Mouse (Mus musculus) embryonic facial prominence, embryonic 11.5 days (tissue): ENCODE measurements around the gene Sema5b. TPM values are rescaled to one million over a fixed set of nuclear protein-coding genes. Genes with fewer than 3 reads are reported as not detected.
A peak's percentile ranks its signal among the peaks of the same experiment; 100 is the strongest.

Source experiments
- ATAC-seq: fragments of 200-750 bp; cut with Nextera tagmentation; replicated peaks from 2 replicates; pipeline ENCODE4 v1.8.0; 2017; ENCODE audit warnings: low read depth; ENCODE audit not compliant: insufficient number of reproducible peaks, low FRiP score, low TSS enrichment
- DNase-seq: peaks from one replicate; pipeline ENCODE4 v3.0.0-alpha.2; 2015; ENCODE audit warnings: low spot score
- H3K27ac ChIP-seq: fragments of 300-500 bp; sonication (generic); replicated peaks from 2 replicates; pipeline ENCODE4 v1.5.1; 2014; ENCODE audit warnings: mild to moderate bottlenecking, low read depth, low read length, control low read depth
- H3K27me3 ChIP-seq: fragments of 300-500 bp; sonication (generic); 2 replicates; pipeline ENCODE4 v1.6.1; 2014; ENCODE audit warnings: mild to moderate bottlenecking, low read length, moderate library complexity, mixed read lengths; ENCODE audit not compliant: control insufficient read depth, insufficient read depth
- H3K36me3 ChIP-seq: fragments of 300-500 bp; sonication (generic); replicated peaks from 2 replicates; pipeline ENCODE4 v1.6.1; 2014; ENCODE audit warnings: low read depth, mild to moderate bottlenecking, low read length, moderate library complexity, mixed read lengths; ENCODE audit not compliant: control insufficient read depth, insufficient read depth
- H3K4me1 ChIP-seq: fragments of 300-500 bp; sonication (generic); 2 replicates; pipeline ENCODE4 v1.6.1; 2014; ENCODE audit warnings: low read length, mixed read lengths; ENCODE audit not compliant: control insufficient read depth, insufficient read depth
- H3K4me2 ChIP-seq: fragments of 300-500 bp; sonication (generic); 2 replicates; pipeline ENCODE4 v1.6.1; 2014; ENCODE audit warnings: low read depth, mild to moderate bottlenecking, control low read depth, low read length, moderate library complexity
- H3K4me3 ChIP-seq: fragments of 300-500 bp; sonication (generic); 2 replicates; pipeline ENCODE4 v1.5.1; 2014; ENCODE audit warnings: low read depth, low read length, control low read depth
- H3K9ac ChIP-seq: fragments of 300-500 bp; sonication (generic); replicated peaks from 2 replicates; pipeline ENCODE4 v1.6.1; 2014; ENCODE audit warnings: mild to moderate bottlenecking, control low read depth, low read length
- H3K9me3 ChIP-seq: fragments of 300-500 bp; sonication (generic); replicated peaks from 2 replicates; pipeline ENCODE4 v1.6.1; 2016; ENCODE audit warnings: mild to moderate bottlenecking, low read length, inconsistent platforms, mixed read lengths; ENCODE audit not compliant: control insufficient read depth
- WGBS: fragments of 180-500 bp; shearing (Covaris S2); extraction: QIAGEN DNeasy Blood & Tissue Kit; methylation state at CpG from one replicate; pipeline ENCODE4 v1.1.7; 2014; 5-methylcytosine and 5-hydroxymethylcytosine counted together
- polyA plus RNA-seq: library from polyadenylated mRNA; unstranded; fragments of >200 nt; fragmentation: Nextera tagmentation; extraction: Ambion mirVana; gene quantifications from 2 replicates; pipeline ENCODE4 v1.2.1, GENCODE M21; 2014

Sema5b gene
- polyA plus RNA-seq, 1 experiment from 2014 or later: 2.9 TPM

DNA sequence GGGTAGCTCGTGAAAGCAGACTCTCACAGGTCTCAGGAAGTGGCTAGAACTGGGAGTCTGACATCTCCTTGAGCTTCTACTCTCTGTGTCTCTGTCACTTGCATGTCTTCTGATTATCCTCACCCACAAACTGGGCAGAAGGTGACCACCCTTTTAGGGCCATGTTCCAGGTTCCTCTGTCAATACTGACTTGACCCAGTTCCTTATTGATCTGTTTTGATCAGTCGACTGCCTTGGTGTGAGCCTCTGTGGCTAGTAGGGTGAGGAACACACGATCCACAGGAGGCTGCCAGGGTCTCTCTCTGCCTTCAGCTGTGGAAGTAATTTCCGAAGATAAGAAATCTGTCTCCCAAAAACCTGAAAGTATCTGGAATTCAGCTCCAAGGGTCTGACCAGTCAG, 76.8 kb downstream of the Sema5b start:
- no peak overlapping the region for H3K4me2 ChIP-seq
- no peaks in the 10 kb centered on the region for H3K9me3 ChIP-seq
- H3K4me3 ChIP-seq: no peak overlapping the region
- no peaks in the 10 kb centered on the region for H3K36me3 ChIP-seq
- ATAC-seq: no peak
- DNase-seq: no peak
- no peak overlapping the region for H3K27ac ChIP-seq
- no peaks in the 10 kb centered on the region for H3K27me3 ChIP-seq
- no peaks in the 10 kb centered on the region for H3K4me1 ChIP-seq
- no peak overlapping the region for H3K9ac ChIP-seq
- 80% methylated on average over 4 of the region's 4 CpGs for WGBS

DNA sequence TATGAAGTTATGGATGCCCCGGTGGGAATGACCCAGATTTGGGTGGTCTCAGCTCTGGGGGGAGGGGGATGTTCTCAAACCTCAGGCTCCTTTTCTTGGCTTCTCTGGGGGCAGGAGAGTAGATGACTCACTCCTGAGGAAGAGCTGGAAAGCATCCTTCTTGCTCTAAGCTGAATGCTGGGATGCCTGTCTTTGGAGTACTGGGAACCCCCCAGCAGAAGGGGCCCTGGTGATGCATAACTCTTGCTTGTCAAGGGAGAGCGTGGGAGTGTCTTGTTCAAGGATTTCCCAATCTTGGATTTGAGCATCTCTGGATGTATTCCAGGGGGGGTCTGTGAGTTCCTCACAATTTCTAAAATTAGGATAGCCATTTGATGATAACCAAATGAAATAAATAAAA, 82.1 kb downstream of the Sema5b start:
- no peak overlapping the region for H3K4me3 ChIP-seq
- no peaks in the 10 kb centered on the region for H3K36me3 ChIP-seq
- no peak overlapping the region for H3K4me2 ChIP-seq
- no peak overlapping the region for H3K27ac ChIP-seq
- no peak overlapping the region for H3K9ac ChIP-seq
- H3K9me3 ChIP-seq: no peaks in the 10 kb centered on the region
- no peaks in the 10 kb centered on the region for H3K4me1 ChIP-seq
- no peaks in the 10 kb centered on the region for H3K27me3 ChIP-seq
- WGBS: 92% methylated on average over 2 of the region's 2 CpGs
- DNase-seq: no peak
- ATAC-seq: no peak

DNA sequence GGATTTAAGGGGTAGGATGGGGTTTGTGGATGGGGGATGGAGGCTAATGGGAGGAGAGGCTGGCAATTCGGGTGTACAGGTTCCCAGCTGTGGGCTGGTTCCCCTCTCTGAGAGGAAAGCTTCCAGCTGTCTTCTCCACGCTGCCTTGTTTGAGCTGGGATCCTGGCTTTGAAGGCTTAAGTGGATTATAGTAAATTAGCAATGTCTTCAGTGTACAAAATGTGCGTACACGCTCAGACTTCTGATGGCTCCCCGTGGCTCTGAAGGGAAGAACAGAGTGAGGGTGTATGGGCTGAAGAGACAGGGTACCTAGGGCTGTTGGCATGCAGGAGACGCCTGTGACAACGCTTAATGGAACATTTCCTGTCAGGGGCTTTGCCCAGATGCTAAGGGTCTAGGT, 83.0 kb downstream of the Sema5b start:
- Histone ChIP-seq H3K9me3 (no peaks in the 10 kb centered on the region), H3K27ac (no peak overlapping the region), H3K4me2 (no peak overlapping the region), H3K4me3 (no peak overlapping the region), H3K9ac (no peak overlapping the region), H3K27me3 (no peaks in the 10 kb centered on the region), H3K4me1 (no peaks in the 10 kb centered on the region), H3K36me3 (no peaks in the 10 kb centered on the region)
- no peak for ATAC-seq
- WGBS: 58% methylated on average over 7 of the region's 7 CpGs
- DNase-seq: no peak

DNA sequence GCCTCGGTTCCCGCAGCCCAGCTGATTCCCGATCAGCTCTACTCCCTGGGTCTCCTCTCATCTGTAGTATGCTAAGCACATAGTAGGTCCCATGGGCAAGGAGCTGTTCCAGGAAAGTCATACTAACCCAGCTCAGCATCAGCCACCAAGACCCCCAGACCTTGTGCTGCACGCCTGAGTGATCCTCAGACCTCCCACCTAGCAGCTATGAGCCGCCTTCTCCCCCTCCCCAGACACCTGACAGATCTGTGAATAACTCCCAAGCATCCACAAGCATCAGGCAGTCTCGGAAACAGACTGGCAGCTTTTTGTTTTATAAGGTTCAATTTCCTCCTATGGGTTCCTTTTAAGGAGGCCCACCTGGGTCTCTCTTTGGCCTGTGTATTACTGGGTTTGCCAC, 83.9 kb downstream of the Sema5b start:
- WGBS: 71% methylated on average over 6 of the region's 6 CpGs
- Histone ChIP-seq H3K9ac (no peak overlapping the region), H3K36me3 (no peaks in the 10 kb centered on the region)

DNA sequence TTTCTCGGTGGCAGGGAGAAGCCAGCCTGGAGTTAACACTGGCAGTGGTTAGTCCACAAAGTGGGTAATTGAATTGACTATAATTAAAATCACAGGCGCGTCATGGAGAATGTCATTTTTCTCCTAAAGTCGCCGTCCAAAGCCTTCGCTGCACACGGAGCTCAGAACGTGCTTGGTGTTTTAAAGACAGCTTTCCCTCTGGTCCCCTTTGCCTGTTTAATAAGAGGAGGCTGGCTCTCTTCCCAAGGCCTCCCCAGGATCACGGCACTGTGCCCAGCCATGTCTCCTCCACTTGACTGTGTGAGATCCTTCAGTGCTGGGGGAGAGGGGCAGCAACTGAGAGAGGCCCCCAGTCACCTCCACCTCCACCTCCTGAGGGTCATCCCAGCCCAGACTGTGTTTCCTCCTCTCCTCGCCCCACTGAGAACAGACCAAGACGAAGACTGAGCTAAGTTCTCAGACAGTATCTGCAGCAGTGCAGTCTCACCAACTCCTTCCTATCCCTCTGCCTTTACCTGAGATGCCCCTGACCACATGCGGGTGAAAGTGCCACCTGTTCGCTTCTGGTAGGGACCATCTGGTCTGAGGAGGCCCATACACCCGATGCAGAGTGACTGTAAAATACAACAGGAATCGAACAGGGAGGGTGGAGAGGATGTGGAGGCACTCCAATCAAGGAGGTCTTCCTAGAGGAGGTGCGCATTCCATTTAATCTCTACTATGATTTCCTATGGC, 84.5 kb downstream of the Sema5b start:
- no peaks in the 10 kb centered on the region for H3K4me1 ChIP-seq
- H3K36me3 ChIP-seq: no peaks in the 10 kb centered on the region
- DNase-seq (no peak), ATAC-seq (no peak)
- no peak overlapping the region for H3K9ac ChIP-seq
- no peak overlapping the region for H3K4me3 ChIP-seq
- 76% methylated on average over 16 of the region's 16 CpGs for WGBS
- no peaks in the 10 kb centered on the region for H3K9me3 ChIP-seq
- no peak overlapping the region for H3K27ac ChIP-seq
- H3K4me2 ChIP-seq: no peak overlapping the region
- no peaks in the 10 kb centered on the region for H3K27me3 ChIP-seq

More for the DNA sequence above, 83.9 kb downstream of the Sema5b start:
- Histone ChIP-seq H3K9me3 (no peaks in the 10 kb centered on the region), H3K27ac (no peak overlapping the region), H3K4me2 (no peak overlapping the region), H3K4me3 (no peak overlapping the region), H3K4me1 (no peaks in the 10 kb centered on the region), H3K27me3 (no peaks in the 10 kb centered on the region)
- ATAC-seq (no peak), DNase-seq (no peak)

DNA sequence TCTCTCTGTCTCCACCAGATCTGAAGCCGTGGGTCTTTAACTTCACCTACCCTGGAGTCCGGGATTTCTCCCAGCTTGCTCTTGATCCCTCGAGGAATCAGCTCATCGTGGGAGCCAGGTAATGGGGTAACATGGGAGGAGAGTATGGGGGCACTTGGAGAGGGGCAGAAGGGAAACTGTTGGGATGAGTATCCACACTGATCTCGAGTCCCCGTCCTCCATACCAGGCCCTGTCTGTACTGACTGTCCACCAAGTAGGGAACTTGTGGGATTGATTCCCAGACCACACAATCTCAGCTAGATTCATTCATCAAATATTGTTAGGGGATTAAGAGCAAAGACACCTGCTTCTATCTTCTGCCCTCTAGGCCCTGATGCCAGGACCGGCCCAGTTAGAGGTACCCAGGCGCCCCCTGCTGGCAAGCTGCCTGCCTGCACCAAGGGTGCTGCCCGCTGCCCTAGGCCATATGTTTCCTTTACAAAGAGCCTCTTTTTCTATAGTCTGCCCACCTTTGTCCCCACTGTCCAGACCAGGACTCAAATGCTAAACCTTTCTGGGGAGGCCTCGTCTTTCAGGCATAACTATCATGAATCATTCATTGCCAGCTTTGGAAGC, 87.2 kb downstream of the Sema5b start:
- H3K9me3 ChIP-seq: no peaks in the 10 kb centered on the region
- H3K4me3 ChIP-seq: no peak overlapping the region
- no peaks in the 10 kb centered on the region for H3K36me3 ChIP-seq
- ATAC-seq: peak; percentile 69
- no peaks in the 10 kb centered on the region for H3K27me3 ChIP-seq
- no peak overlapping the region for H3K9ac ChIP-seq
- H3K4me2 ChIP-seq: no peak overlapping the region
- peak; percentile 84 for DNase-seq
- H3K4me1 ChIP-seq: no peaks in the 10 kb centered on the region
- 33% methylated on average over 10 of the region's 10 CpGs for WGBS
- no peak overlapping the region for H3K27ac ChIP-seq

DNA sequence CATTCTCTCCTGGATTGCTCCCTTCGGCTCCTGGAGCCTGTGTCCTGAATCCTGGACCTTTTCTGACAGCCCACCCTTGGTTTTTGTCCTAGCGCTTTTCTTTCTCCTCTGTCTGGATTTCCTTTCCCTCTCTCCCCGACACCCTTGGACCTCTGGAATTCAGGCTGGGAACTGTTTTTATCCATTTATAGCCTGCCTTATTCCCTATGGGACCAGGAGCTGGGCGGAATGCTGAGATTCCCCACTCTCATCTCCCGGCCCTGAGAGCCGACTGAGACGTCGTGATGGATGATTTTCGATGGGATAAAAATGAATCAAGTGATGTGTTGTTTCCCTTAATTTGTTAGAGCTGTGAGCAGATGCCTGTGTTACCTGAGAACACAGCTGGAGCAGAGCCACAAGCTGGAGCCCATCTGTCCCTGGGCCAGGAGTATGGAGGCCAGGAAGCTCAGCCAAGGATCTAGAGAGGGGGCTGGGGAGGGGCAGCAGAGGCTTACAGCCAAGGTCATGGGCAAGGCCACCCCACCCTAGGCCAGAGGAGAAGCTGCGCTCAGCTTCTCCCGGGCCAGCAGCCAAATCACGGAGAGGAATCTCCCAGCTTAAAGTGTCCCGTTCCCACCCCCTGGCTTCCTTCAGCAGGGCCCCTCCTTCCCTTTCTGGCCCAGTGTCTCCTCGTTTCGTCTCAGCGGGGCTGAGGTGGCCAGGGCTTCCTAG, 89.7 kb downstream of the Sema5b start:
- DNase-seq (no peak), ATAC-seq (no peak)
- Histone ChIP-seq H3K4me2 (no peak overlapping the region), H3K9me3 (no peaks in the 10 kb centered on the region), H3K4me1 (no peaks in the 10 kb centered on the region), H3K9ac (no peak overlapping the region), H3K36me3 (no peaks in the 10 kb centered on the region), H3K4me3 (no peak overlapping the region), H3K27ac (no peak overlapping the region), H3K27me3 (no peaks in the 10 kb centered on the region)
- WGBS: 62% methylated on average over 16 of the region's 16 CpGs

DNA sequence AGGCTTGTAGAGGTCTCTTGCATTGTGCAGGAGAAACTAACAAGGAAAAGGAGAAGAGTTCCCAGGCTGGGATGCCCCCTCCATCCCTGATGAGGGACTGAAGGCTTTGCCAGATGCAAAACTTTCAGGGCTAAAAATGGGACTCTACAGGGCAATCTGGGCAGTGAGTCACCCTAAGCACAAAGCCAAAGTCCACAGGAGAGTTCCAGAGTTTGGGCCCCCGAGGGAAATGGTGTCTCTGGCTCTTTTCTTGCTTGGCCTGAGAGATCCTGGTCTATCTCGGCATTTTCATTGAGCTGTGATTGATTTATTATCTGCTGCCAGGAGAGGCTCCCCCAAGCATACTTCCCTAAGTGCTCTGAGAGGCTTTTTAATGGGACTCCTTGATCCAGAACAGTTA, 92.1 kb downstream of the Sema5b start:
- Histone ChIP-seq H3K4me3 (no peak overlapping the region), H3K9ac (no peak overlapping the region), H3K4me2 (no peak overlapping the region), H3K27me3 (no peaks in the 10 kb centered on the region), H3K36me3 (no peaks in the 10 kb centered on the region), H3K4me1 (no peaks in the 10 kb centered on the region), H3K27ac (no peak overlapping the region), H3K9me3 (no peaks in the 10 kb centered on the region)
- ATAC-seq: no peak
- no peak for DNase-seq
- 64% methylated on average over 2 of the region's 2 CpGs for WGBS
